Mouse (Mus musculus) heart, postnatal 10 days (tissue): ENCODE measurements at regions not wholly inside any gene's neighbourhood (a gene's known extent, or its start where the extent isn't known, plus 50 kb on each side); places are given as distances from the start of the nearest gene placed in this dataset.

Experiments
- DNase-seq, 2 experiments: peaks; one replicate each; pipeline ENCODE4 v3.0.0; 2021
- intact Hi-C: fragments of 180-260 bp; cut with DNase I; formaldehyde crosslinking; loops from one replicate; pipeline ENCODE4 v1.15.1; 2025

DNA sequence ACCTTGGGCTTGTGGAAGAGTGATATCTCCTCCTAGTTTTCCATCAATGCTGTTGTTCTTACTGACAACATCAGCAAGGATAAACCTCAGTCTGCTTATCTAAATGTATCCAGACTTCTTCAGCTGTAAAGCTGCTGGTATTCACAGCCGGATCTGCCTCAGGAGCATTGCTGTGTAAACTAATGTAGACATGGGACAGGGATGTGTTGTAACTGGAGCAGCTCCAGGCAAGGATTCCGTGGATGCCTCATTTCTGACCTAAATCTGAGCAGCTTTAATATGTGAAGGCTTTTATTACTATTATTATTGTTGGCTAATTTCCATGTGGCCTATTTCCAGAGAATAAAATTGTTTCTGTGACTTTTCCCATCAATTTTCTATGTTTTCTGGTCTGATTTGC, 451.0 kb downstream of the Tpm3-rs7 start:
- intact Hi-C loops = no loop called here
- peak in 1 of 2 experiments; percentile 2 for DNase-seq
